Mouse (Mus musculus) embryonic facial prominence, embryonic 15.5 days (tissue): Measurements from ENCODE around the gene H2-K1. TPM values are rescaled to one million over a fixed set of nuclear protein-coding genes. Genes with fewer than 3 reads are reported as not detected.
"Not testable (repeated sequence)": the region's sequence is repeated elsewhere in the genome, so short reads cannot be mapped to it uniquely, and the experiment has no call there.

Source experiments
- ATAC-seq: fragments of 200-750 bp; cut with Nextera tagmentation; 2 replicates; pipeline ENCODE4 v1.8.0; 2017; ENCODE audit warnings: low read depth, moderate TSS enrichment; ENCODE audit not compliant: insufficient number of reproducible peaks, low FRiP score, low TSS enrichment
- H3K27ac ChIP-seq: fragments of 300-500 bp; sonication (generic); replicated peaks from 2 replicates; pipeline ENCODE4 v1.5.1; 2015; ENCODE audit warnings: mild to moderate bottlenecking, inconsistent platforms
- H3K27me3 ChIP-seq: fragments of 300-500 bp; sonication (generic); 2 replicates; pipeline ENCODE4 v1.6.1; 2015; ENCODE audit warnings: inconsistent platforms
- H3K36me3 ChIP-seq: fragments of 300-500 bp; sonication (generic); 2 replicates; pipeline ENCODE4 v1.6.1; 2015; ENCODE audit warnings: mild to moderate bottlenecking, inconsistent platforms
- H3K4me1 ChIP-seq: fragments of 300-500 bp; sonication (generic); 2 replicates; pipeline ENCODE4 v1.6.1; 2015; ENCODE audit warnings: inconsistent platforms
- H3K4me2 ChIP-seq: fragments of 300-500 bp; sonication (generic); replicated peaks from 2 replicates; pipeline ENCODE4 v1.6.1; 2015; ENCODE audit warnings: mild to moderate bottlenecking, inconsistent platforms
- H3K4me3 ChIP-seq: fragments of 300-500 bp; sonication (generic); replicated peaks from 2 replicates; pipeline ENCODE4 v1.5.1; 2015; ENCODE audit warnings: mild to moderate bottlenecking, inconsistent platforms
- H3K9ac ChIP-seq: fragments of 300-500 bp; sonication (generic); 2 replicates; pipeline ENCODE4 v1.6.1; 2015; ENCODE audit warnings: inconsistent platforms
- H3K9me3 ChIP-seq: fragments of 300-500 bp; sonication (generic); replicated peaks from 2 replicates; pipeline ENCODE4 v1.6.1; 2016; ENCODE audit warnings: inconsistent platforms
- WGBS: fragments of 180-500 bp; shearing (Covaris S2); methylation state at CpG from one replicate; pipeline ENCODE4 v1.1.7; 2015; 5-methylcytosine and 5-hydroxymethylcytosine counted together
- polyA plus RNA-seq: library from polyadenylated mRNA; unstranded; fragments of >200 nt; fragmentation: Nextera tagmentation; extraction: Ambion mirVana; gene quantifications from 2 replicates; pipeline ENCODE4 v1.2.1, GENCODE M21; 2015

H2-K1 gene
- polyA plus RNA-seq, 1 experiment from 2014 or later, result 29.0 TPM

DNA sequence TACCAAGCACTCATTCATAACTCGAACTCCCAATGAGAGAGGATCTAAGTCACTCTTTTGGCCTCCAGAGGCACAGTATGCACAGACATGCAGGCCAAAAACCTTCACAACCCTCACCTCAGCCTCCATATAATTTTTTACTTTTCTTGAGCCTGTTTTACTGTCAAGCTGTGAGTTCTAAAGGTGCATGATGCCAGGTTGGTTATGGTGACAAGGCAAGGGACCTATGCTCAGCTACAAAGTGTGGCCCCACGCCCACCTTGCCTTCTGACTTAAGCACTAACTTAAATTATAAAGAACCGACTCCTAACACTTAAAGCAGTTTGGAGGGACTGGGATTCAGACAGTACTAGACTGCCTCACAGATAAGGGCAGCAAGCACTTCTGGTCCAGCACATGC is 46.8 kb downstream of the H2-K1 start:
- Histone ChIP-seq H3K9me3 (no peaks in the 10 kb centered on the region), H3K4me3 (peak overlapping the region; percentile 87; the same call in 1 of the 2 replicates), H3K9ac (no peak overlapping the region), H3K27me3 (no peaks in the 10 kb centered on the region), H3K27ac (peak overlapping the region; percentile 51), H3K36me3 (peaks cover 44% of the 10 kb centered on the region), H3K4me1 (peaks cover 71% of the 10 kb centered on the region), H3K4me2 (0 out of 2 replicates have a peak overlapping the region, but pooled peaks have one; percentile 3)
- 80% methylated on average over 3 of the region's 3 CpGs for WGBS
- no peak for ATAC-seq

DNA sequence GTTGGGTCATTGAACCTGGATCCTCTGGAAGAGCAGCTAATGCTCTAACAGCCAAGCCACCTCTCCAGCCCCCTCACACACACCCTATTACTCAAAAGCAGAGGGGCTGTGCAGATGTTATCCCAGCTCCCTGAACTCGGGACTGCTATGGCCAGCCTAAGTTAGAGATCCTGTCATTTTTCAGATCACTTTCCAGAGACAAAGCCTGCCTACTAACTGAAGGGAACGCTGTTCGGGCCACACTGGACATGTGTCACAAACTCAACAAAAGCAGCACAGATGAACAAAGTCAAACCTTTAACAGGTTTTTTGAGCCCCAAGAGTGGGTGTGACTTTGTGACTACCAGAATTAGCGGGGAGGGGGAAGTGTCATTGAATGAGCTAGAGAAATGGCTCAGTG is 47.3 kb downstream of the H2-K1 start:
- H3K4me1 ChIP-seq, result peaks cover 71% of the 10 kb centered on the region
- H3K4me2 ChIP-seq, result 0 out of 2 replicates have a peak overlapping the region, but pooled peaks have one; percentile 3
- 80% methylated on average over 4 of the region's 4 CpGs for WGBS
- peaks cover 45% of the 10 kb centered on the region for H3K36me3 ChIP-seq
- H3K4me3 ChIP-seq, result 0 out of 2 replicates have a peak overlapping the region, but pooled peaks have one; percentile 87
- H3K27ac ChIP-seq, result peak overlapping the region; percentile 51; the same call in 1 of the 2 replicates
- 0 out of 2 replicates have a peak overlapping the region, but pooled peaks have one; percentile 21 for H3K9ac ChIP-seq
- no peak for ATAC-seq
- H3K9me3 ChIP-seq, result no peaks in the 10 kb centered on the region
- H3K27me3 ChIP-seq, result no peaks in the 10 kb centered on the region

DNA sequence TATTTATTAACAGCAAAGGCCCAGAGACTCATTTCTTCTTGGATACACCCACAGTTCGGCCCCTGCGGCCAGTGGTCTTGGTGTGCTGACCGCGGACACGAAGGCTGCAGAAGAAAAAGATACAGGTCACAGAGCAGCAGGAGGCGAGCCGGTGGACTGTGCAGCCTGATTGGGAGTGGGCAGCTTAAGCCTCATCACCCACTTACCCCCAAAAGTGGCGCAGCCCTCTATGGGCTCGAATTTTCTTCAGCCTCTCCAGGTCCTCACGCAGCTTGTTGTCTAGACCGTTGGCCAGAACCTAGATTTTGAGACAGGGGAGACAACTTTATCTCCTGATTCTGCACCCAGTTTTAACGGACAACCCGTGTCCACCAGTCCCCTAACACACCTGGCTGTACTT is 48.1 kb downstream of the H2-K1 start:
- not testable (repeated sequence) for ATAC-seq, H3K27me3 ChIP-seq, H3K9ac ChIP-seq, H3K9me3 ChIP-seq
- Histone ChIP-seq H3K4me3 (peak overlapping the region; percentile 53), H3K36me3 (peaks cover 50% of the 10 kb centered on the region), H3K27ac (peak overlapping the region; percentile 96), H3K4me1 (peaks cover 66% of the 10 kb centered on the region), H3K4me2 (peak overlapping the region; percentile 94)
- WGBS, result 78% methylated on average over 13 of the region's 13 CpGs

DNA sequence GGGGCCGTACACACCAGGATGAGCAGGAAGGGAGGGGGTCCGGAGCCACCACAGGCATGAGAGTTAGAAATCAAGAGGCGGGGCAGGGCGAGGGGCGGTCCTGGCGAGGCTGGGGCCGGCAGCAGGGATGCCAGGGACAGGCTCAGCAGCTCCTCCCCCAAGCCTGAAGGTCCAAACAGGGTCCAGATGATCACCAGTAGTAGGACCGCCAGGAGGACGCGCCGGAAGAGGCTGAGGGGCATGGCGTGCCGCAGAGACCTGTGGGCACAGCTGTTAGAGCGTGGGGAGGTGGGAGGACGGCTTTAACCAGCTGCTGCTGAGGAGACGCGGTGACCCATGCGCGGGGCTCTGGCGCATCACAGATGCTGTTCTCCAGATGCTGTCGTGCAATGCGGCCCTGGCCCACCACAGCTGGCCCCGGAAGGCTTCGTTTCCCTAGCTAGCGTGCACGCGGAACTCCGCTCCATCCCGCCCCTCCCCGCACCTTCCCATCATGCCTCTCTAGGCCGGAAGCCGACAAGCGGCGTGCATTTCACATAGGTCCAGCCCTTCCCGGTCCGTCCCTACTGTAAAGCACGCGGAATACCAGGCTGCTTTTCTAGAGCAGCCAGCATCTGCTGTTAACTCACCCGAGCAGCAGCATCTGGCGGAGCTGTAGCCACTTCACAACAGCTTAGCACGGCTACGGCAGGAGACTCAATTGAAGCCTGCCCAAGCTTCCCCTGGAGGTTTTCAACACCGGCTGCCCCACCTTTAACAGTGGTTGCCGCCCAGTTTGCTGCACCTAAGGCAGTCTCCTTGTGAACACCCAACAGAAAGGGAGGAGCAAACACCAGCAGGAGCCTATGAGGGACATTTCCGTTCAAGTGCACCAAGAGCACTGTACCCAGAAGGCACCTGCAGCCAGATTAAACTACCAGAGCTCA is 48.9 kb downstream of the H2-K1 start, which contains the start of gene B3galt4:
TSS of gene B3galt4 (minus strand) at position 468 of the 926 bp plus-strand sequence.
- H3K27me3 ChIP-seq, result no peaks in the 10 kb centered on the region
- H3K27ac ChIP-seq, result peak within 1 kb of the TSS; percentile 96
- peaks cover 60% of the 10 kb centered on the region for H3K4me1 ChIP-seq
- peak within 1 kb of the TSS; percentile 50 for H3K9ac ChIP-seq
- H3K4me2 ChIP-seq, result peak within 1 kb of the TSS; percentile 94
- H3K9me3 ChIP-seq, result no peaks in the 10 kb centered on the region
- ATAC-seq, result peak; percentile 83
- H3K36me3 ChIP-seq, result peaks cover 55% of the 10 kb centered on the region
- H3K4me3 ChIP-seq, result peak within 1 kb of the TSS; percentile 53
- under 1% methylated on average over 45 of the region's 45 CpGs for WGBS

DNA sequence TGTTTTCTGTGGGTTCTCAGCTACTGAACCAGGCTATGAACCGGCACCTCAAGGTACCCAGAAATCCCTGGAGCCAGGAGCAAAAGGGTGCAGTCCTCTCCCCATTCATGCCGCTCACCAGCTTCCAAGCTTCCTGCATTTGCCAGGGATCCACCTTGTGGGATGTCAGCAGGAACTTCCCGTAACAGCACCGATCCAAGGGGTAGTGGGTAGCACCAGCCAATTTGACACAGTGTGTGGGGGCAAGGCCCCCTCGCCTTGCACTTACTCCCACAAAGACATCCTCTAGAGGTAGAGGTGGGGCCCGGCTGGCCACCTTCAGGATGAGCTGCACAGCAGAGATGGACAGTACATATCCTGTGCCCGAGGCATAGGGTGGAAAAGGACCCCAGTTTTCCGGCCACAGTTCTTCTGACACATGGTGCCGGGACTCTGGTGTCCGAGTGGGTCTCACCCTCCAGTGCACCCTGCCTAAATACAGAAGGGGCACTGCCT is 50.0 kb downstream of the H2-K1 start:
- peak overlapping the region; percentile 96 for H3K27ac ChIP-seq
- H3K27me3 ChIP-seq, result no peaks in the 10 kb centered on the region
- H3K4me2 ChIP-seq, result peak overlapping the region; percentile 94
- H3K9me3 ChIP-seq, result no peaks in the 10 kb centered on the region
- H3K4me1 ChIP-seq, result peaks cover 59% of the 10 kb centered on the region
- H3K36me3 ChIP-seq, result peaks cover 65% of the 10 kb centered on the region
- H3K4me3 ChIP-seq, result peak overlapping the region; percentile 53
- peak overlapping the region; percentile 50 for H3K9ac ChIP-seq
- ATAC-seq, result no peak
- WGBS, result 71% methylated on average over 10 of the region's 10 CpGs

DNA sequence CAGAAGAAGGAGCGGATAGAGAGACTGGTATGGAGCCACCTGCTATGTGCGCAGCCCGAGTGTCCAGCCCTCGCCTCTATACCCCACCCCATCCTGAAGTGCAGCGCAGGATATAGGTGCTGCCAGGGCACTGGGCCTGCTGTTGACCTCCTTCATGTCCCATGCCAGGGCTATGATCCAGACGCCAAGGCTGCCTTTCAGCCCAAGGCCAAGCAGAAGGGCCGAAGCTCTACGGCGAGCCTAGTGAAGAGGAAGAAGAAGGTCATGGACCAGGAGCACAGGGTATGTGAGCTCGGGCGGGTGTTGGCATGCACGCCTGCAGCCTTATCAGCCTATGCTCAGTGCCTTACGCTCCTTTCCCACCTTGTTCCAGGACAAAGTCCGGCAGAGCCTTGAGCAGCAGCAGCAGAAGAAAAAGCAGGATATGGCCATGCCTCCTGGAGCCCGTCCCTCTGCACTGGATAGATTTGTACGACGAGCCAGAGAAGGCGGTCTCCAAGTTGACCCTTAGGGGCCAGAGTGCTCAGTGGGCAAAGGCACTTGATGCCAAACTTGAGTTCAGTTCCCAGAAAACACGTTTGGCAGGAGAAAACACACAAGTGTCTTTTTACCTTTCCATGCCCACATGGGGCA is 51.1 kb downstream of the H2-K1 start:
- no peak overlapping the region for H3K27ac ChIP-seq
- WGBS, result 93% methylated on average over 19 of the region's 19 CpGs

DNA sequence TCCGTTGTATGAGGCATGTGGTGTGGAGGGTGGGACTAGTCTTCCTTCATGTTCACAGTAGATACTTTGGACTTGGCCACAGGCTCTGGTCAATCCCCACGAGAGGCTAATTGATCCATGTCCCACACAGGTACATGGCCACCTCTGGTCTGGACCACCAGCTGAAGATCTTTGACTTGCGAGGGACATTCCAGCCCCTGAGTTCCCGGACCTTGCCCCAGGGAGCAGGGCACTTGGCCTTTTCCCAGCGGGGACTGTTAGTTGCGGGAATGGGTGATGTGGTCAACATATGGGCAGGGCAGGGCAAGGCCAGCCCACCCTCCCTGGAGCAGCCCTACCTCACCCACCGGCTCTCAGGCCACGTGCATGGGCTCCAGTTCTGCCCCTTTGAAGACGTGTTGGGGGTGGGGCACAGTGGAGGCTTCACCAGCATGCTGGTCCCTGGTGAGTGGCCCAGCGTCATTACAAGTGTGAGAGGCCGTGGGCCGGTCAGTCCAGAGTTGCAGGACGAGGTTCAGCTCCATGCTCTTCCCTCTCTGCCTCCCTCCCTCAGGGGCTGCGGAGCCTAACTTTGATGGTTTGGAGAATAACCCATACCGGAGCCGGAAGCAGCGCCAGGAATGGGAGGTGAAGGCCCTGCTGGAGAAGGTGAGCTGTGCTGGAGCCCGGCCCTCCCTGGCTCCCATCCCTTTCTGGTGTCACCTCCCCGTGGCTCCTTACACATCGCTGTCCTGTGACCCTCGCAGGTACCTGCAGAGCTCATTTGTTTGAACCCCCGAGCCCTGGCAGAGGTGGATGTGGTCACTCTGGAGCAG is 51.9 kb downstream of the H2-K1 start:
- 84% methylated on average over 21 of the region's 22 CpGs for WGBS
- H3K4me2 ChIP-seq, result no peak overlapping the region
- peaks cover 75% of the 10 kb centered on the region for H3K36me3 ChIP-seq
- H3K4me1 ChIP-seq, result peaks cover 45% of the 10 kb centered on the region
- no peaks in the 10 kb centered on the region for H3K27me3 ChIP-seq
- H3K4me3 ChIP-seq, result no peak overlapping the region
- ATAC-seq, result no peak
- no peak overlapping the region for H3K9ac ChIP-seq
- no peak overlapping the region for H3K27ac ChIP-seq
- no peaks in the 10 kb centered on the region for H3K9me3 ChIP-seq

More for the DNA sequence above, 51.1 kb downstream of the H2-K1 start:
- no peak overlapping the region for H3K4me3 ChIP-seq
- no peaks in the 10 kb centered on the region for H3K27me3 ChIP-seq
- peaks cover 52% of the 10 kb centered on the region for H3K4me1 ChIP-seq
- peaks cover 74% of the 10 kb centered on the region for H3K36me3 ChIP-seq
- H3K9ac ChIP-seq, result no peak overlapping the region
- no peaks in the 10 kb centered on the region for H3K9me3 ChIP-seq
- no peak for ATAC-seq
- H3K4me2 ChIP-seq, result no peak overlapping the region

DNA sequence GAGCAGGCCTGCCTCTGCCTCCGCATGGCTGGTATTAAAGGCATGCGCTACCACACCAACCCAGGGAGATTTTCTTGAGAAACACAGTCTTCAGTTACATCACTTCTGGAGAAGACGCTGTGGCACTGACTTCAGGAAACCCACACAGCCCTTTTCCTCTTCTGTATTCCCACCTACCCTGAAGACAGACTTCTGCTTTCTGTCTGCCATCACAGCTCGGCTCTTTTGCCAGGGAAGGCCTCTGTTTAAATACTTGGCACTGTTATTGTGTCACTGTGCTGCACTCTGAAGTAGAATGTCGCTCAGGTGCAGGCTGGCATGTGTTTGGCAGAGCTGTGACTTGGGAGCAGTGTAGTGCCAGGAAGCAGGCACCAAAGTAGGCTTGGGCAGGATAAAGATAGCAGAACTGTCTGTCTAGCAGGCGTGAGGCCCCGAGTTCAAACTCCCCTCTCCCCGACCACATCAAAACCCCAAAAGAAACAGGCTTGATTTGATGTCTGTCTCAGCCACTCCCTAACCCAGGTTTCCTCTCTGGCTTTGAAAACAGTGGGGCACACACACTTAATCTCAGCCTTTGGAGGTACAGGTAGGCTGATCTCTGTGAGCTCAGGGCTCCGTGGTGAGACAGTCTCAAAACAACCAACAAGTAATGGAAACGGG is 52.6 kb downstream of the H2-K1 start:
- H3K4me3 ChIP-seq, result no peak overlapping the region
- no peak overlapping the region for H3K4me2 ChIP-seq
- peaks cover 38% of the 10 kb centered on the region for H3K4me1 ChIP-seq
- H3K9ac ChIP-seq, result no peak overlapping the region
- H3K27me3 ChIP-seq, result no peaks in the 10 kb centered on the region
- no peaks in the 10 kb centered on the region for H3K9me3 ChIP-seq
- 88% methylated on average over 10 of the region's 10 CpGs for WGBS
- peaks cover 72% of the 10 kb centered on the region for H3K36me3 ChIP-seq
- H3K27ac ChIP-seq, result no peak overlapping the region
- no peak for ATAC-seq
